Mouse (Mus musculus) G1E (cell line): ENCODE results near the gene Tmem203. TPM values are rescaled to one million over a fixed set of nuclear protein-coding genes. Genes with fewer than 3 reads are reported as not detected.

Experiments
- ATAC-seq: 2 replicates; pipeline ENCODE4 v1.8.0; 2016; ENCODE audit warnings: mild to moderate bottlenecking; ENCODE audit not compliant: insufficient number of reproducible peaks, poor library complexity, low FRiP score, severe bottlenecking; ENCODE audit errors: extremely low read depth
- DNase-seq: peaks from one replicate; pipeline ENCODE4 v3.0.0; 2012; ENCODE audit warnings: low spot score
- H3K27me3 ChIP-seq: 2 replicates; pipeline ENCODE4 v1.6.1; 2012; ENCODE audit warnings: mild to moderate bottlenecking, low read length, inconsistent platforms; ENCODE audit not compliant: insufficient read depth
- H3K36me3 ChIP-seq: replicated peaks from 2 replicates; pipeline ENCODE3; 2012; ENCODE audit warnings: mild to moderate bottlenecking, inconsistent platforms
- H3K4me1 ChIP-seq: 2 replicates; pipeline ENCODE4 v1.6.1; 2012; ENCODE audit warnings: low read depth, low read length, inconsistent platforms, mixed read lengths; ENCODE audit not compliant: insufficient read depth
- H3K4me3 ChIP-seq: 2 replicates; pipeline ENCODE4 v1.5.1; 2012; ENCODE audit warnings: low read depth, mild to moderate bottlenecking, inconsistent platforms, low read length, moderate library complexity, mixed read lengths
- H3K9me3 ChIP-seq: replicated peaks from 2 replicates; pipeline ENCODE4 v1.6.1; 2012; ENCODE audit warnings: inconsistent platforms
- CTCF ChIP-seq: IDR thresholded peaks from 2 replicates; pipeline ENCODE4 v1.5.1; 2012; ENCODE audit warnings: low read depth, low read length, inconsistent platforms, mixed read lengths
- GATA1 ChIP-seq: IDR thresholded peaks from 2 replicates; pipeline ENCODE4 v1.6.1; 2012; ENCODE audit warnings: borderline replicate concordance, low read length, inconsistent platforms, mixed read lengths
- GATA2 ChIP-seq: IDR thresholded peaks from 2 replicates; pipeline ENCODE4 v1.6.1; 2012; ENCODE audit warnings: low read depth, low read length, inconsistent platforms, borderline replicate concordance
- POLR2AphosphoS5 ChIP-seq: IDR thresholded peaks from 2 replicates; pipeline ENCODE4 v1.6.1; 2012; ENCODE audit warnings: low read depth, low read length, inconsistent platforms; ENCODE audit not compliant: insufficient replicate concordance
- TAL1 ChIP-seq: conservative IDR thresholded peaks from 2 replicates; pipeline ENCODE4 v1.6.1; 2012; ENCODE audit warnings: low read depth, low read length, inconsistent platforms, mixed read lengths
- polyA plus RNA-seq: library from polyadenylated mRNA; stranded (reverse); fragments of >175 nt; gene quantifications from 2 replicates; pipeline ENCODE4 v1.2.3, GENCODE M21; 2012
- total RNA-seq, 2 experiments: library from RNA; stranded (forward) in 1 of 2; stranded (reverse) in 1 of 2; fragments of 200-1000 nt in 1 of 2; fragments of >200 nt in 1 of 2; fragmentation: Nextera tagmentation in 1 of 2; gene quantifications; 2 replicates each; pipeline ENCODE4 v1.2.3; 2014 to 2017

Gene Tmem203
- total and polyA plus RNA-seq, 3 experiments: 7.8 to 15.5 (median 14.6) TPM

DNA sequence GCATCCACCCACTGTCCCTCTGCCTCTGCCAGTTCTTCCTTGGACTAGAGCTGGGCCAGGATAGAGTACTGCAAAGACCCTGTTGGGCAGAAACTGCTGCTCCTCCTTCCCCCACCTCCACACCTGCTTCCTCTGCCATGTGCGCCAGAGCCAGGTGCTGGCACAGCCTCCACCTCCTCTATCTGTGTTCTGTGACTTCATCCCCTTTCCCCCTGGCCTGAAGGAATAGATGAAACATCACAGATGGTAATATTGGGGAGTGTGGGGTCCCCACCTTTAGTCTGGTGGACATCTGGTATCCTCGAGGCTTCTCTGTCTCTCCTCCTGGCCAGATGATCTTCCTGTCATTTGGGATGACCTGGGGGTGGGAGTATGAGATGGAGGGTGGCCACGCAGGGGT lies 48.2 kb downstream of the Tmem203 start:
- DNase-seq: no peak
- ATAC-seq: no peak
- Histone ChIP-seq H3K27me3 (peaks cover 37% of the 10 kb centered on the region), H3K4me1 (peaks cover 7% of the 10 kb centered on the region), H3K9me3 (no peaks in the 10 kb centered on the region), H3K36me3 (no peaks in the 10 kb centered on the region), H3K4me3 (no peak overlapping the region)
- TF ChIP-seq POLR2AphosphoS5 (no peak), GATA1 (no peak), GATA2 (no peak), CTCF (no peak), TAL1 (no peak)

DNA sequence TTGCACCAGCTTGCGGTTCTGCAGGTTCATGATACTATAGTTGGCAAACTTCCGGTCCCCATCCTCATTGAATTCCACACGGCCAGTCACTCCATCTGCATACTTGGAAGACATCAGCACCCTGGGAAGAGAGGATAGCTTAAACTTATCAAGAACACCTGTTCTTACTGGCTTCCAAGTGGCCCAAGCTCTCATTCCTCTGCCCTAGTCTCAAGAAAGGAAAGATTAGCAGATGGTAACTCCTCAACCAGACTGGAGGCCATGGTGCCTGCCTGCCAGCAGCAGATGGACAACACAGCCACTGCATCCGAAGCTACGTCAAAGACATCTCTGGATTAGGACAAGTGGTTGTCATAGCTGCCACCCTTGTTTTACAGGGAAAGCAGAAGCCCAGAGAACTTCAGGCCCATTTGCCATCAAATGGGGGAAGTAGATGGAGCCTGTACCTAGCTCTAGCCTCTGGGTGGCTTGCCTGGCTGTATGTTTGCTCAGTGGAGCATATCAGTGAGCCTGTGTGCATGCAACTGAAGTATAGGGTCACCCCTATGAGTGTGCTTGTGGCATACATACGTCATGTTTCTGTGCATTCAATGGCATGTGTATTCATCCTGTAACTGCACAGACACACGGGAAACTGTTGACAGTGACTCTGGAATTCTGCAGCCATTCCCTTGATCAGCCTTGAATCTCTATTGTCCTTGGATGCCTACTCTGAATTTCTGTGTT lies 48.9 kb downstream of the Tmem203 start:
- H3K4me3 ChIP-seq: no peak overlapping the region
- TF ChIP-seq GATA1 (no peak), GATA2 (no peak), TAL1 (no peak), CTCF (no peak), POLR2AphosphoS5 (no peak)
- H3K9me3 ChIP-seq: no peaks in the 10 kb centered on the region
- peaks cover 7% of the 10 kb centered on the region for H3K4me1 ChIP-seq
- no peak for DNase-seq
- H3K36me3 ChIP-seq: no peaks in the 10 kb centered on the region
- peaks cover 39% of the 10 kb centered on the region for H3K27me3 ChIP-seq
- ATAC-seq: no peak

DNA sequence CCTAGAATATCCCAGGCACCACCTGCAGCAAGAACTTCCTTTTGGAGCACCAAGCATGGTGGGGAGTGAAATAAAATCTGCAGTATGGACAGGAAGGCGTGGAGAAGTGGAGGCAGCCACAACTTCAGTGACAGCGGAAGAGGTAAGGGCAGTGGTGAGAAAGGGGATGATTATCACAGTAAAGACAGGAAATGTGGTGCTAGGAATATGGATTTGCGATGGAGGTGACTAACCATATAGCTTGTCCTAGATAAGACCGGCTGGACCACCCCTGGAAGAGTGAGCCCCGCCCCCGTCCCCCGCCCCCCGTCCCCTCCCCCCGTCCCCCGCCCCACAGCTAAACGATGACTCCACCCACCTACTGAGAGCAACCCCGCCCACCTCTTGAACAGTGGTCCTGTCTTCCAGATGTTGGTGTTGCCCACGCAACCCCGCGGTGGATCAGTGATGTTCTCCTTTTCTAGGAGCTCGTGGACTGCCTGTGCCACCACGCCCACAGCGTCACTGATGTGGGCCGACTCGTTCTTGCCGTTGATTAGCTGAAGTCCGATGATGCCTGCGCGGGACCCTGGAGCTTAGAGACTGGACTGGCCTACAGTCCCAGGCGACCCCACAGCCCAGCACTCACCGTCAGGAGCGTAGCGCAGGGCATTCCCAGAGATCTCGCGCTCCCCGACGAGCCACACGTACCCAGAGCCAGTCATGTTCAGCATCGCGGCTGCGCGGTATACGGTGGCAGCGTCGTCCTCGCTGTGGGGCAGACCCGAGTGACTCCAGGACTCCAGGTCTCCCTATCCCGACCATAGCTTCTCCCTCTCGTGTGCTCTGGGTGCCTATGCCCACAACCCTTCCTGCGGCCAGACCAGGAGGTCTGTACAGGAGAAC lies 49.7 kb downstream of the Tmem203 start:
- ATAC-seq (no peak), DNase-seq (no peak)
- H3K4me3 ChIP-seq: no peak overlapping the region
- TF ChIP-seq CTCF (no peak), GATA2 (no peak), GATA1 (no peak), TAL1 (no peak), POLR2AphosphoS5 (no peak)
- no peaks in the 10 kb centered on the region for H3K36me3 ChIP-seq
- H3K9me3 ChIP-seq: no peaks in the 10 kb centered on the region
- peaks cover 38% of the 10 kb centered on the region for H3K27me3 ChIP-seq
- peaks cover 7% of the 10 kb centered on the region for H3K4me1 ChIP-seq

Other genes starting within 250 kb of the Tmem203 start
Only the 20 nearest of the 34 such genes appear.
- gene Nrarp, start 74.7 kb upstream of the Tmem203 start, total RNA-seq (2014; fragmentation: Nextera tagmentation): not detected in 2 replicates
- 0.16 TPM in 1 of 2 replicates, not detected in the other for gene Nrarp, start 74.7 kb upstream of the Tmem203 start, total RNA-seq (2017)
- not detected in 2 replicates for gene Nrarp, start 74.7 kb upstream of the Tmem203 start, polyA plus RNA-seq
- 13.3 and 17.2 TPM in 2 replicates for gene Tor4a, start 58.6 kb upstream of the Tmem203 start, total RNA-seq (2014; fragmentation: Nextera tagmentation)
- 33.2 and 33.8 TPM in 2 replicates for gene Tor4a, start 58.6 kb upstream of the Tmem203 start, total RNA-seq (2017)
- 10.8 and 12.3 TPM in 2 replicates for gene Tor4a, start 58.6 kb upstream of the Tmem203 start, polyA plus RNA-seq
- 30.6 and 80.7 TPM in 2 replicates for gene Nelfb, start 44.0 kb upstream of the Tmem203 start, total RNA-seq (2014; fragmentation: Nextera tagmentation)
- gene Nelfb, start 44.0 kb upstream of the Tmem203 start, total RNA-seq (2017): 54.6 and 60.9 TPM in 2 replicates
- gene Nelfb, start 44.0 kb upstream of the Tmem203 start, polyA plus RNA-seq: 26.9 and 27.0 TPM in 2 replicates
- not detected in 2 replicates for gene Stpg3, start 40.8 kb upstream of the Tmem203 start, total RNA-seq (2014; fragmentation: Nextera tagmentation)
- not detected in 2 replicates for gene Stpg3, start 40.8 kb upstream of the Tmem203 start, total RNA-seq (2017)
- not detected in 2 replicates for gene Stpg3, start 40.8 kb upstream of the Tmem203 start, polyA plus RNA-seq
- gene Fam166a, start 36.7 kb upstream of the Tmem203 start, total RNA-seq (2014; fragmentation: Nextera tagmentation): not detected in 2 replicates
- gene Fam166a, start 36.7 kb upstream of the Tmem203 start, total RNA-seq (2017): not detected in 2 replicates
- 0.20 TPM in 1 of 2 replicates, not detected in the other for gene Fam166a, start 36.7 kb upstream of the Tmem203 start, polyA plus RNA-seq
- gene Tubb4b, start 30.7 kb upstream of the Tmem203 start, total RNA-seq (2014; fragmentation: Nextera tagmentation): 367 and 427 TPM in 2 replicates
- 799 and 1,022 TPM in 2 replicates for gene Tubb4b, start 30.7 kb upstream of the Tmem203 start, total RNA-seq (2017)
- gene Tubb4b, start 30.7 kb upstream of the Tmem203 start, polyA plus RNA-seq: 414 and 639 TPM in 2 replicates
- gene Slc34a3, start 21.1 kb upstream of the Tmem203 start, total RNA-seq (2014; fragmentation: Nextera tagmentation): 0.63 TPM in 1 of 2 replicates, not detected in the other
- not detected in 2 replicates for gene Slc34a3, start 21.1 kb upstream of the Tmem203 start, total RNA-seq (2017)
- 0.91 and 0.95 TPM in 2 replicates for gene Slc34a3, start 21.1 kb upstream of the Tmem203 start, polyA plus RNA-seq
- gene Rnf224, start 18.7 kb upstream of the Tmem203 start, total RNA-seq (2014; fragmentation: Nextera tagmentation): not detected in 2 replicates
- gene Rnf224, start 18.7 kb upstream of the Tmem203 start, total RNA-seq (2017): 0.35 and 0.66 TPM in 2 replicates
- gene Rnf224, start 18.7 kb upstream of the Tmem203 start, polyA plus RNA-seq: 0.09 and 0.13 TPM in 2 replicates
- 14.7 and 18.4 TPM in 2 replicates for gene Rnf208, start 13.2 kb upstream of the Tmem203 start, total RNA-seq (2014; fragmentation: Nextera tagmentation)
- gene Rnf208, start 13.2 kb upstream of the Tmem203 start, total RNA-seq (2017): 0.22 and 0.41 TPM in 2 replicates
- gene Rnf208, start 13.2 kb upstream of the Tmem203 start, polyA plus RNA-seq: 54.7 and 72.0 TPM in 2 replicates
- not detected in 2 replicates for gene Cysrt1, start 13.0 kb upstream of the Tmem203 start, total RNA-seq (2014; fragmentation: Nextera tagmentation)
- gene Cysrt1, start 13.0 kb upstream of the Tmem203 start, total RNA-seq (2017): not detected in 2 replicates
- not detected in 2 replicates for gene Cysrt1, start 13.0 kb upstream of the Tmem203 start, polyA plus RNA-seq
- gene AL732309.1, start 8.6 kb upstream of the Tmem203 start, total RNA-seq (2014; fragmentation: Nextera tagmentation): 5.6 and 6.3 TPM in 2 replicates
- 2.6 and 4.2 TPM in 2 replicates for gene AL732309.1, start 8.6 kb upstream of the Tmem203 start, total RNA-seq (2017)
- gene AL732309.1, start 8.6 kb upstream of the Tmem203 start, polyA plus RNA-seq: 1.4 TPM in 1 of 2 replicates, not detected in the other
- gene Tprn, start 7.2 kb downstream of the Tmem203 start, total RNA-seq (2014; fragmentation: Nextera tagmentation): 13.6 and 22.0 TPM in 2 replicates
- gene Tprn, start 7.2 kb downstream of the Tmem203 start, total RNA-seq (2017): 8.1 and 10.0 TPM in 2 replicates
- gene Tprn, start 7.2 kb downstream of the Tmem203 start, polyA plus RNA-seq: 51.5 and 52.8 TPM in 2 replicates
- gene Ssna1, start 17.0 kb downstream of the Tmem203 start, total RNA-seq (2014; fragmentation: Nextera tagmentation): 35.9 and 47.0 TPM in 2 replicates
- 100 and 107 TPM in 2 replicates for gene Ssna1, start 17.0 kb downstream of the Tmem203 start, total RNA-seq (2017)
- 237 and 259 TPM in 2 replicates for gene Ssna1, start 17.0 kb downstream of the Tmem203 start, polyA plus RNA-seq
- gene Anapc2, start 17.0 kb downstream of the Tmem203 start, total RNA-seq (2014; fragmentation: Nextera tagmentation): 39.5 and 50.3 TPM in 2 replicates
- gene Anapc2, start 17.0 kb downstream of the Tmem203 start, total RNA-seq (2017): 19.7 and 24.4 TPM in 2 replicates
- 23.0 and 25.3 TPM in 2 replicates for gene Anapc2, start 17.0 kb downstream of the Tmem203 start, polyA plus RNA-seq
- gene Tmem210, start 32.7 kb downstream of the Tmem203 start, total RNA-seq (2014; fragmentation: Nextera tagmentation): not detected in 2 replicates
- gene Tmem210, start 32.7 kb downstream of the Tmem203 start, total RNA-seq (2017): not detected in 2 replicates
- gene Tmem210, start 32.7 kb downstream of the Tmem203 start, polyA plus RNA-seq: not detected in 2 replicates
- gene Lrrc26, start 34.5 kb downstream of the Tmem203 start, total RNA-seq (2014; fragmentation: Nextera tagmentation): not detected in 2 replicates
- not detected in 2 replicates for gene Lrrc26, start 34.5 kb downstream of the Tmem203 start, total RNA-seq (2017)
- not detected in 2 replicates for gene Lrrc26, start 34.5 kb downstream of the Tmem203 start, polyA plus RNA-seq
- gene Grin1, start 63.7 kb downstream of the Tmem203 start, total RNA-seq (2014; fragmentation: Nextera tagmentation): 1.7 TPM in 1 of 2 replicates, not detected in the other
- 0.17 and 0.33 TPM in 2 replicates for gene Grin1, start 63.7 kb downstream of the Tmem203 start, total RNA-seq (2017)
- 0.68 and 0.73 TPM in 2 replicates for gene Grin1, start 63.7 kb downstream of the Tmem203 start, polyA plus RNA-seq
- 38.3 and 47.0 TPM in 2 replicates for gene Man1b1, start 76.9 kb downstream of the Tmem203 start, total RNA-seq (2014; fragmentation: Nextera tagmentation)
- gene Man1b1, start 76.9 kb downstream of the Tmem203 start, total RNA-seq (2017): 45.3 and 57.2 TPM in 2 replicates
- gene Man1b1, start 76.9 kb downstream of the Tmem203 start, polyA plus RNA-seq: 9.9 and 18.0 TPM in 2 replicates
- gene Dpp7, start 100.9 kb downstream of the Tmem203 start, total RNA-seq (2014; fragmentation: Nextera tagmentation): 5.5 and 8.6 TPM in 2 replicates
- gene Dpp7, start 100.9 kb downstream of the Tmem203 start, total RNA-seq (2017): 71.4 and 95.5 TPM in 2 replicates
- 4.5 and 7.7 TPM in 2 replicates for gene Dpp7, start 100.9 kb downstream of the Tmem203 start, polyA plus RNA-seq
- gene Uap1l1, start 110.2 kb downstream of the Tmem203 start, total RNA-seq (2014; fragmentation: Nextera tagmentation): 51.2 and 53.9 TPM in 2 replicates
- gene Uap1l1, start 110.2 kb downstream of the Tmem203 start, total RNA-seq (2017): 56.4 and 118 TPM in 2 replicates
- gene Uap1l1, start 110.2 kb downstream of the Tmem203 start, polyA plus RNA-seq: 21.0 and 22.8 TPM in 2 replicates